ENCODE assay signal across 17 mouse cellular contexts in genomic region chr19:31337863-31338217, GRCm38 (mm10).
DNase-seq lines count a peak whose midpoint lies in the region; ATAC-seq and TF ChIP-seq lines count a peak whose summit lies in the region.
"Had no signal": no experiment of that assay in that cellular context is flagged by ENCODE, and none has a peak within 500 bp of the region (broad histone marks: within the 10 kb centered on the region; RNA-seq: fewer than 3 reads in every experiment).

No protein-coding gene starts in this region.

- H3K4me3 ChIP-seq in CH12.LX (replicated peaks in 1 of 3; ENCODE audit: low read depth in 2 of 3, low read length in 2 of 3, poor library complexity in 1 of 3), result no peak overlapping the region
- H3K4me3 ChIP-seq in hindbrain, embryonic 11.5 days (ENCODE audit: low read depth, low read length), result no peak overlapping the region
- H3K4me3 ChIP-seq: hindbrain, embryonic 13.5 days; limb, embryonic 15.5 days; midbrain, embryonic 10.5 days; neural tube, embryonic 13.5 days had no signal

- dilution Hi-C loops in CH12.LX (cut with MboI; ENCODE audit: extremely low pct_ligation_motif_present, extremely low pct_unique_long_range_greater_than_20kb, low sequenced_read_pairs), result no loop called here

- peak; percentile 86 for ATAC-seq in common myeloid progenitor, adult 5-6 weeks (replicated peaks; ENCODE audit: low read depth, poor library complexity, severe bottlenecking)
- ATAC-seq in megakaryocyte progenitor cell, adult 5-6 weeks (replicated peaks; ENCODE audit: poor library complexity), result peak; percentile 91
- ATAC-seq in hindbrain, embryonic 11.5 days (ENCODE audit: low FRiP score), result no peak
- ATAC-seq: Patski had no signal

- TF ChIP-seq EP300 in CH12.LX (IDR thresholded peaks at IDR 0.05; ENCODE audit: low read length), result no peak

- no peak for TF ChIP-seq CTCF in CH12.LX (conservative IDR thresholded peaks at IDR 0.05 in 1 of 2, IDR thresholded peaks at IDR 0.05 in 1 of 2; ENCODE audit: low read depth in 2 of 2, low read length in 2 of 2)

- H3K27me3 ChIP-seq in CH12.LX (replicated peaks), result no peaks in the 10 kb centered on the region
- H3K27me3 ChIP-seq in hindbrain, embryonic 11.5 days (ENCODE audit: control insufficient read depth, insufficient read depth, low read length), result no peaks in the 10 kb centered on the region
- H3K27me3 ChIP-seq: hindbrain, embryonic 13.5 days; limb, embryonic 15.5 days; neural tube, embryonic 13.5 days had no signal

- H3K27ac ChIP-seq in CH12.LX (ENCODE audit: insufficient read depth, low read depth), result no peak overlapping the region
- H3K27ac ChIP-seq in hindbrain, embryonic 11.5 days (ENCODE audit: low read depth, low read length), result no peak overlapping the region
- H3K27ac ChIP-seq: hindbrain, embryonic 13.5 days; limb, embryonic 15.5 days; midbrain, embryonic 10.5 days; neural tube, embryonic 13.5 days; stomach, postnatal 0 days had no signal

- H3K9ac ChIP-seq in CH12.LX (ENCODE audit: insufficient read depth, low read depth), result no peak overlapping the region
- H3K9ac ChIP-seq in hindbrain, embryonic 11.5 days (ENCODE audit: low read depth, low read length), result no peak overlapping the region
- H3K9ac ChIP-seq: hindbrain, embryonic 13.5 days; limb, embryonic 15.5 days; neural tube, embryonic 13.5 days had no signal

- in situ Hi-C loops in CH12.LX (cut with MboI; ENCODE audit: low pct_ligation_motif_present, low pct_unique_long_range_greater_than_20kb, low sequenced_read_pairs), result no loop called here

- TF ChIP-seq RAD21 in CH12.LX (IDR thresholded peaks at IDR 0.05; ENCODE audit: low read depth, low read length), result no peak

- DNase-seq in CH12.LX (ENCODE audit: extremely low read depth), result peak; percentile 37
- DNase-seq in thymus, postnatal 0 days (ENCODE audit: low spot score), result peak; percentile 58
- no peak for DNase-seq in Muller cell, postnatal 12 days (ENCODE audit: inconsistent ontology term)
- no peak for DNase-seq in hindbrain, embryonic 11.5 days (ENCODE audit: low spot score)
- DNase-seq in cerebellum, postnatal 4 days (ENCODE audit: low spot score in 2 of 2), result no peak
- DNase-seq: adrenal gland, postnatal 36 days; cerebellum, adult 11 months; kidney, adult 2 months; right cerebral cortex, postnatal 14 days had no signal

- H3K79me2 ChIP-seq in CH12.LX (replicated peaks; ENCODE audit: control insufficient read depth, extremely low read depth, insufficient read depth, poor library complexity, severe bottlenecking), result no peaks in the 10 kb centered on the region

- H3K4me1 ChIP-seq in CH12.LX (ENCODE audit: control insufficient read depth in 1 of 2, insufficient read depth in 2 of 2), result peaks cover 8 to 12% of the 10 kb centered on the region in 2 experiments
- no peaks in the 10 kb centered on the region for H3K4me1 ChIP-seq in hindbrain, embryonic 11.5 days (replicated peaks; ENCODE audit: control insufficient read depth, insufficient read depth, low read length)
- H3K4me1 ChIP-seq: hindbrain, embryonic 13.5 days; limb, embryonic 15.5 days; midbrain, embryonic 10.5 days; neural tube, embryonic 13.5 days had no signal

- H3K9me3 ChIP-seq in CH12.LX (replicated peaks; ENCODE audit: low read length), result no peaks in the 10 kb centered on the region
- no peaks in the 10 kb centered on the region for H3K9me3 ChIP-seq in hindbrain, embryonic 11.5 days (ENCODE audit: control insufficient read depth, low read length)
- H3K9me3 ChIP-seq: hindbrain, embryonic 13.5 days; limb, embryonic 15.5 days; midbrain, embryonic 10.5 days; neural tube, embryonic 13.5 days had no signal

- TF ChIP-seq POLR2A in CH12.LX (IDR thresholded peaks at IDR 0.05; ENCODE audit: low read depth, low read length), result no peak

- no peaks in the 10 kb centered on the region for H3K36me3 ChIP-seq in CH12.LX (replicated peaks in 1 of 2; ENCODE audit: control insufficient read depth in 1 of 2, insufficient read depth in 1 of 2, low read length in 1 of 2)
- no peaks in the 10 kb centered on the region for H3K36me3 ChIP-seq in hindbrain, embryonic 11.5 days (ENCODE audit: control insufficient read depth, insufficient read depth, low read length)
- H3K36me3 ChIP-seq: hindbrain, embryonic 13.5 days; limb, embryonic 15.5 days; midbrain, embryonic 10.5 days; neural tube, embryonic 13.5 days had no signal

- H3K4me2 ChIP-seq in CH12.LX (ENCODE audit: insufficient read depth, low read depth, poor library complexity, severe bottlenecking), result no peak overlapping the region
- H3K4me2 ChIP-seq in hindbrain, embryonic 11.5 days (replicated peaks; ENCODE audit: low read depth, low read length), result no peak overlapping the region
- H3K4me2 ChIP-seq: hindbrain, embryonic 13.5 days; limb, embryonic 15.5 days; neural tube, embryonic 13.5 days had no signal

- WGBS in hindbrain, embryonic 11.5 days, result 91% methylated on average over 6 of the region's 6 CpGs

TF ChIP-seq in CH12.LX, 34 proteins besides CTCF, POLR2A, EP300 and RAD21:
- TF ChIP-seq BHLHE40 (IDR thresholded peaks at IDR 0.05; ENCODE audit: low read depth, low read length), result peak; percentile 87
- no peak for TF ChIP-seq SIN3A (IDR thresholded peaks at IDR 0.05; ENCODE audit: low read length)

Comparison
In these comparisons a context has a peak if more than half of its experiments do, and no peak if none do; other contexts are left out.
1. DNase-seq: peak in CH12.LX (single experiment) and thymus, postnatal 0 days (single experiment); none in Muller cell, postnatal 12 days (single experiment), hindbrain, embryonic 11.5 days (single experiment) and cerebellum, postnatal 4 days (0 of 2).